Mouse (Mus musculus): ENCODE data around the gene Tespa1. TPM values are rescaled to one million over a fixed set of nuclear protein-coding genes. Genes with fewer than 3 reads are reported as not detected.

Tespa1 gene
- polyA plus RNA-seq, 1 experiment from 2014 or later = 2.1 TPM

Other genes starting within 250 kb of the Tespa1 start
- not detected in 2 replicates for gene Olfr823, start 207.5 kb upstream of the Tespa1 start, polyA plus RNA-seq (2015; fragmentation: Nextera tagmentation; extraction: Ambion mirVana)
- not detected in 2 replicates for gene Olfr824, start 192.9 kb upstream of the Tespa1 start, polyA plus RNA-seq (2015; fragmentation: Nextera tagmentation; extraction: Ambion mirVana)
- not detected in 2 replicates for gene Olfr825, start 156.1 kb upstream of the Tespa1 start, polyA plus RNA-seq (2015; fragmentation: Nextera tagmentation; extraction: Ambion mirVana)
- not detected in 2 replicates for gene Olfr826, start 138.7 kb upstream of the Tespa1 start, polyA plus RNA-seq (2015; fragmentation: Nextera tagmentation; extraction: Ambion mirVana)
- gene Olfr827, start 108.5 kb upstream of the Tespa1 start, polyA plus RNA-seq (2015; fragmentation: Nextera tagmentation; extraction: Ambion mirVana) = not detected in 2 replicates
- not detected in 2 replicates for gene Neurod4, start 42.6 kb upstream of the Tespa1 start, polyA plus RNA-seq (2015; fragmentation: Nextera tagmentation; extraction: Ambion mirVana)
- gene Vmn2r84, start 71.5 kb downstream of the Tespa1 start, polyA plus RNA-seq (2015; fragmentation: Nextera tagmentation; extraction: Ambion mirVana) = 0.01 TPM in 2 replicates
- not detected in 2 replicates for gene Vmn2r85, start 106.8 kb downstream of the Tespa1 start, polyA plus RNA-seq (2015; fragmentation: Nextera tagmentation; extraction: Ambion mirVana)
- gene Vmn2r86, start 133.2 kb downstream of the Tespa1 start, polyA plus RNA-seq (2015; fragmentation: Nextera tagmentation; extraction: Ambion mirVana) = not detected in 2 replicates
- not detected in 2 replicates for gene Vmn2r87, start 174.5 kb downstream of the Tespa1 start, polyA plus RNA-seq (2015; fragmentation: Nextera tagmentation; extraction: Ambion mirVana)

Data from liver, embryonic 13.5 days (tissue).